7 mouse cellular contexts compared by ENCODE assay signal in the genomic region with DNA sequence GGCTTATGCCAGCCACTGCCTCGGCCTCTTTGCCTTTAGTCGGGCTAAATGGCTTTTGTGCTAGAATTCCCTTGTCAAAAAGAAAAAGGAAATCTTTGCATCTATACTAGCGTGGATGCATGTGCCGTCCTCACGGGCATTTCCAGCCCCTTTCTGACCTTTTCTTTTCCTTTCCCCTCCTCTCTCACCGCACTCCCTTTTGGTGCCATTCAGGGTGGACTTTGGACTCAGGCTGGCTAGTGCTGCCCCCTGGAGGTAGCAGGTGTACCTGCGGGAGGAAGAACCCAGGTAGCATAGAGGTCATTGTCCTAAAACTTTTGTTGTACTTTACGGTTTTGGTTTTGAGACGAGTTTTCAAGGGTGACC. TPM values are rescaled to one million over a fixed set of nuclear protein-coding genes. Genes with fewer than 3 reads are reported as not detected.
A peak's percentile ranks its signal among the peaks of the same experiment; 100 is the strongest.
DNase-seq lines count a peak whose midpoint lies in the region; ATAC-seq and TF ChIP-seq lines count a peak whose summit lies in the region.

No protein-coding gene starts in this region.

- H3K4me1 ChIP-seq in cortical plate, adult 2 months (ENCODE audit: control insufficient read depth, insufficient read depth, low read length) = no peaks in the 10 kb centered on the region
- H3K4me1 ChIP-seq in intestine, embryonic 14.5 days (replicated peaks; ENCODE audit: control insufficient read depth, insufficient read depth, low read length) = peaks cover 10% of the 10 kb centered on the region
- H3K4me1 ChIP-seq in limb, embryonic 10.5 days = peaks cover 24% of the 10 kb centered on the region
- peaks cover 19% of the 10 kb centered on the region for H3K4me1 ChIP-seq in midbrain, embryonic 10.5 days

- peak overlapping the region; percentile 25; the same call in 1 of the 2 replicates for H3K4me3 ChIP-seq in cortical plate, adult 2 months (ENCODE audit: insufficient read depth, low read length)
- peak overlapping the region; percentile 37 for H3K4me3 ChIP-seq in intestine, embryonic 14.5 days (ENCODE audit: low read depth, low read length)
- peak overlapping the region; percentile 53 for H3K4me3 ChIP-seq in limb, embryonic 10.5 days
- peak overlapping the region; percentile 59 for H3K4me3 ChIP-seq in midbrain, embryonic 10.5 days

- 2% methylated on average over 9 of the region's 9 CpGs for WGBS in intestine, embryonic 14.5 days
- 3% methylated on average over 9 of the region's 9 CpGs for WGBS in limb, embryonic 10.5 days
- 3% methylated on average over 9 of the region's 9 CpGs for WGBS in midbrain, embryonic 10.5 days

- H3K9me3 ChIP-seq in intestine, embryonic 14.5 days (ENCODE audit: control insufficient read depth, low read length) = no peaks in the 10 kb centered on the region
- H3K9me3 ChIP-seq in limb, embryonic 10.5 days (replicated peaks) = no peaks in the 10 kb centered on the region
- no peaks in the 10 kb centered on the region for H3K9me3 ChIP-seq in midbrain, embryonic 10.5 days (replicated peaks)

- H3K4me2 ChIP-seq in intestine, embryonic 14.5 days (ENCODE audit: low read length) = peak overlapping the region; percentile 69

- no peak for TF ChIP-seq POLR2A in cortical plate, adult 2 months (IDR thresholded peaks at IDR 0.05; ENCODE audit: extremely low read depth, insufficient read depth, low read length)

- H3K27ac ChIP-seq in cortical plate, adult 2 months (ENCODE audit: insufficient read depth, low read length) = peak overlapping the region; percentile 75
- H3K27ac ChIP-seq in intestine, embryonic 14.5 days (ENCODE audit: low read depth) = peak overlapping the region; percentile 81
- peak overlapping the region; percentile 80 for H3K27ac ChIP-seq in limb, embryonic 10.5 days
- peak overlapping the region; percentile 78 for H3K27ac ChIP-seq in midbrain, embryonic 10.5 days (replicated peaks)

- peak; percentile 45 for ATAC-seq in activated CD4-positive, CD25-positive, alpha-beta regulatory T cell, adult 4 months
- ATAC-seq in intestine, embryonic 14.5 days (replicated peaks; ENCODE audit: low FRiP score, low TSS enrichment, low read depth) = peak; percentile 52

- H3K36me3 ChIP-seq in intestine, embryonic 14.5 days (ENCODE audit: control insufficient read depth, insufficient read depth, low read length) = no peaks in the 10 kb centered on the region
- H3K36me3 ChIP-seq in limb, embryonic 10.5 days = no peaks in the 10 kb centered on the region
- H3K36me3 ChIP-seq in midbrain, embryonic 10.5 days = no peaks in the 10 kb centered on the region

- peak overlapping the region; percentile 40 for H3K9ac ChIP-seq in intestine, embryonic 14.5 days (ENCODE audit: low read length)

- H3K27me3 ChIP-seq in intestine, embryonic 14.5 days (replicated peaks; ENCODE audit: control insufficient read depth, insufficient read depth, low read length) = no peaks in the 10 kb centered on the region
- peaks cover 4% of the 10 kb centered on the region; the same call in 1 of the 2 replicates for H3K27me3 ChIP-seq in limb, embryonic 10.5 days (ENCODE audit: low read depth, poor library complexity, severe bottlenecking)
- H3K27me3 ChIP-seq in midbrain, embryonic 10.5 days (ENCODE audit: low read depth, poor library complexity, severe bottlenecking) = peaks cover 14% of the 10 kb centered on the region

- DNase-seq in gastrocnemius, postnatal 25 days = peak; percentile 67
- no peak for DNase-seq in intestine, embryonic 14.5 days (ENCODE audit: low spot score)
- DNase-seq in limb, embryonic 10.5 days (ENCODE audit: low spot score) = peak; percentile 86
- DNase-seq in midbrain, embryonic 10.5 days (ENCODE audit: low spot score) = peak; percentile 80
- peak; percentile 83 for DNase-seq in skeletal muscle tissue, adult 2 months (ENCODE audit: low read depth, low spot score)

- peak; percentile 89 for TF ChIP-seq CTCF in cortical plate, adult 2 months (IDR thresholded peaks at IDR 0.05; ENCODE audit: extremely low read depth, insufficient read depth, low read length)

RNA-seq across cellular contexts. Expression of a gene that starts 21.5 kb away (rescaled TPM):
- 10 to 100 TPM in 1 of 2 experiments, 1 to 10 TPM in 1; 9.3 to 15.9 TPM for polyA plus RNA-seq in activated CD4-positive, CD25-positive, alpha-beta regulatory T cell, adult 4 months (2017; shearing (Covaris generic))
- 12.4 and 13.0 TPM in 2 replicates for polyA plus RNA-seq in cortical plate, adult 2 months (2012; rRNA removed)
- total RNA-seq in gastrocnemius, postnatal 25 days (2021) = 10 to 100 TPM; 18.6 to 19.9 TPM
- 12.8 and 14.9 TPM in 2 replicates for polyA plus RNA-seq in intestine, embryonic 14.5 days (2014; fragmentation: Nextera tagmentation; extraction: Ambion mirVana)
- polyA plus RNA-seq in limb, embryonic 10.5 days (2016; fragmentation: Nextera tagmentation; extraction: Ambion mirVana) = 11.5 TPM in 2 replicates
- polyA plus RNA-seq in midbrain, embryonic 10.5 days (2016; fragmentation: Nextera tagmentation; extraction: Ambion mirVana) = 12.3 and 14.8 TPM in 2 replicates

RNA-seq across cellular contexts. Expression of a gene that starts 46.0 kb away (rescaled TPM):
- under 1 TPM in 1 of 2 experiments, not detected in 1; 0.29 TPM for polyA plus RNA-seq in activated CD4-positive, CD25-positive, alpha-beta regulatory T cell, adult 4 months (2017; shearing (Covaris generic))
- 1.0 and 1.3 TPM in 2 replicates for polyA plus RNA-seq in cortical plate, adult 2 months (2012; rRNA removed)
- 1 to 10 TPM; 1.5 to 4.7 TPM for total RNA-seq in gastrocnemius, postnatal 25 days (2021)
- 94.6 and 108 TPM in 2 replicates for polyA plus RNA-seq in intestine, embryonic 14.5 days (2014; fragmentation: Nextera tagmentation; extraction: Ambion mirVana)
- 58.6 and 77.7 TPM in 2 replicates for polyA plus RNA-seq in limb, embryonic 10.5 days (2016; fragmentation: Nextera tagmentation; extraction: Ambion mirVana)
- polyA plus RNA-seq in midbrain, embryonic 10.5 days (2016; fragmentation: Nextera tagmentation; extraction: Ambion mirVana) = 24.5 and 27.5 TPM in 2 replicates

RNA-seq across cellular contexts. Expression of a gene that starts 58.6 kb away (rescaled TPM):
- polyA plus RNA-seq in activated CD4-positive, CD25-positive, alpha-beta regulatory T cell, adult 4 months (2017; shearing (Covaris generic)) = under 1 TPM in 1 of 2 experiments, not detected in 1; 0.19 TPM
- 0.40 and 0.68 TPM in 2 replicates for polyA plus RNA-seq in cortical plate, adult 2 months (2012; rRNA removed)
- total RNA-seq in gastrocnemius, postnatal 25 days (2021) = 1 to 10 TPM; 1.2 to 2.3 TPM
- 6.0 and 8.4 TPM in 2 replicates for polyA plus RNA-seq in intestine, embryonic 14.5 days (2014; fragmentation: Nextera tagmentation; extraction: Ambion mirVana)
- 1.1 and 1.6 TPM in 2 replicates for polyA plus RNA-seq in limb, embryonic 10.5 days (2016; fragmentation: Nextera tagmentation; extraction: Ambion mirVana)
- 0.98 and 1.3 TPM in 2 replicates for polyA plus RNA-seq in midbrain, embryonic 10.5 days (2016; fragmentation: Nextera tagmentation; extraction: Ambion mirVana)

Comparison
In these comparisons a context has a peak if more than half of its experiments do, and no peak if none do; other contexts are left out.
1. RNA of a gene that starts 46.0 kb away (polyA plus RNA-seq): 94.6 to 108 TPM in intestine, embryonic 14.5 days, 58.6 to 77.7 TPM in limb, embryonic 10.5 days and 24.5 to 27.5 TPM in midbrain, embryonic 10.5 days; 1.0 to 1.3 TPM in cortical plate, adult 2 months and 0.29 TPM in activated CD4-positive, CD25-positive, alpha-beta regulatory T cell, adult 4 months; every median in the first group is over 10 times any median in the second.
2. Peak in every context shown above with its lines, with median percentiles within 50 percentile points of each other: H3K27ac ChIP-seq and H3K4me3 ChIP-seq.